Mouse (Mus musculus) gastrocnemius, adult 18-20 months (tissue): ENCODE measurements around the gene Mum1l1. TPM values are rescaled to one million over a fixed set of nuclear protein-coding genes. Genes with fewer than 3 reads are reported as not detected.
A peak's percentile ranks its signal among the peaks of the same experiment; 100 is the strongest.
"Not testable (repeated sequence)": the region's sequence is repeated elsewhere in the genome, so short reads cannot be mapped to it uniquely, and the experiment has no call there.

Experiments used
- DNase-seq: peaks from one replicate; pipeline ENCODE4 v3.0.0; 2021; ENCODE audit warnings: low spot score
- long read RNA-seq, 2 experiments: library from polyadenylated mRNA; stranded (forward); transcript quantifications; one replicate each; pipeline ENCODE4 v2.0.0; 2021
- total RNA-seq, 2 experiments: library from RNA; stranded (reverse); gene quantifications; 2 replicates each; pipeline ENCODE4 v1.2.3; 2021

The Mum1l1 gene
- total RNA-seq, result 1 to 10 TPM; 4.5 to 5.6 TPM
- long read RNA-seq, experiment 1, partial matches to known transcripts, result 12 of 14 reads
- long read RNA-seq, experiment 1, other reads (novel, unspliced or antisense), result 1 of 14 reads
- long read RNA-seq, experiment 2, partial matches to known transcripts, result 9 of 9 reads
- long read RNA-seq, experiment 2, other reads (novel, unspliced or antisense), result 0 of 9 reads

DNA sequence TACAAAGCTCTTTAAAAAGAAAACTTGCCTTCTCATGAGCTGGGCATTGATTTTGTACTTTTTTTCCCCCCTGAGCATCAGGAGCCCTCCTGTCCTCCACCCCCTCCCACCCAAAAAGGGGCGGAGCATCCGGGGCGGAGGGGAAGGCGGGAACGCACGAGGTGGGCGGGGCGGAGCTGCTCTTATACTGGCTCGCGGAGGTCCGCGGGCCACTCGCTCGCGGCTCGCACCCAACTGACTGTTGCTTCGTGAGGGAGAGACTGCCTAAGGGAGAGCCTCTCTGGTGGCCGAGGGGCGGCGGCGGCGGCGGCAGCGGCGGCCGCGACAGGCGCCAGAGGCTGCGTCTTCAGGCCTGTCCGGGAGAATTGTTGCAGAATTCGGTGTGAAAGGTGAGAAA is at the start of gene Mum1l1:
Mum1l1 (plus strand) TSS at position 214 of the 397 bp plus-strand sequence.
- DNase-seq, result peak; percentile 57

DNA sequence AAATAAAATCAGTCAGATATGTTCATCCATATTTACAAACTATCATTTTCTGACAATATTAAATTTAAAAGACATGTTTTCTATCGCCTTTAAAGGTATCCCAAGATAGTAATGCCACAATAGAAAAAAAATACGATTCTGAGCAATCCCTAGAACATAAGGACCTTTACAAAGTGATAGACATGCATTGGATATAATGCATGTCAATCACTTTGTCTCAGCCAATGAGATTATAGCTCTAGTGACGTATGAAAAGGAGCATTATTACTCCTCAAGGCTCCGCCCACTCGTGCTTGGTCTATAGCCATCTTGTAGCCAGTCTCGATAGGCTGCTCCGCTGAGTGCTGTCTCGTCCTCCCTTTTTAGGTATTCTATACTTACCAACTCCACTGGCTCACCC is 30.9 kb upstream of the Mum1l1 start, which contains the start of gene 4933428M09Rik:
4933428M09Rik (plus strand) TSS at position 301 of the 400 bp plus-strand sequence.
- DNase-seq, result no peak

- not testable (repeated sequence) for DNase-seq
These were observed 18.3 kb upstream of the Mum1l1 start for GRCm38 (mm10) chrX:139191506-139191905.

GRCm38 (mm10) chrX:139194572-139195279 is 15.1 kb upstream of the Mum1l1 start:
- no peak for DNase-seq

DNA sequence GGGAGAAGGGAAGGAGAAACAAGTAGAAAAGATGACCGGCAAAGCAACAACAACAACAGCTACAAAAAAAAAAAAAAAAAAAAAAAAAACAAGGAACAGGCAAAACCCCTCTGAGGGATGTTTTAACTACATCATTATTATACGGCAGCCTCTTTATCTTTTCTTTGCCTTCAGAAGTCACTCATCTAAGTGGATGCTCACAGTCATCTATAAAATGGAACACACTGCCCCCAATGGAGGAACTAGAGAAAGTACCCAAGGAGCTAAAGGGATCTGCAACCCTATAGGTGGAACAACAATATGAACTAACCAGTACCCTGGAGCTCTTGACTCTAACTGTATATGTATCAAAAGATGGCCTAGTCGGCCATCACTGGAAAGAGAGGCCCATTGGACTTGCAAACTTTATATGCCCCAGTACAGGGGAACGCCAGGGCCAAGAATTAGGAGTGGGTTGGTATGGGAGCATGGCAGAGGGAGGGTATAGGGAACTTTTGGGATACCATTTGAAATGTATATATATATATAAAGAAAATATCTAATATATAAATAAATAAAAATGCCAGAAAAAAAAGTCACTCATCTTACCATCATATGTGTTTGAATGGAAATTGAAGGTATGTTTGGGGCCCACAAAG is 532 bp upstream of the Mum1l1 start:
- DNase-seq, result not testable (repeated sequence)

GRCm38 (mm10) chrX:139214765-139215164 is 4.9 kb downstream of the Mum1l1 start:
- DNase-seq, result no peak

GRCm38 (mm10) chrX:139216409-139216808 is 6.6 kb downstream of the Mum1l1 start:
- DNase-seq, result no peak

- DNase-seq, result no peak
These were observed 7.2 kb downstream of the Mum1l1 start for GRCm38 (mm10) chrX:139216991-139217593.

DNA sequence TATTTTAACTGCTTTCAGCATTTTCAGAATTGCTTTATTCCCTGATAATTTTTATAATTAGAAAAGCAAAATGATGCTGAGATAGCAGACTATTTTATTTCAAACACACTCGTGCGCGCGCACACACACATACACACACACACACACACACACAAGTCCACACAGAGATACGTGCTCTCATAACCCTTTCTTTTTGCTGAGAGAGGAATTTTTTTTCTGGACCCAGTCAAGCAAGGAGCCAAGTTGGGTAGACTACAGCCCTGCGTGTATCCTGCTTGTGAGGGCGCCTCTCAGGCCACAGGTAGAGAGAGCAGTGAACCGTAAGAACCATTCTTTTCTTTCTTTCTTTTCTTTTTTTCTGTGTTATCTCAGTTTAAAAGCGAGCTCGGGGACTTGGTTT is 7.9 kb downstream of the Mum1l1 start:
- DNase-seq, result no peak

- peak; percentile 39 for DNase-seq
These were observed 9.2 kb downstream of the Mum1l1 start for GRCm38 (mm10) chrX:139219017-139219416.

DNA sequence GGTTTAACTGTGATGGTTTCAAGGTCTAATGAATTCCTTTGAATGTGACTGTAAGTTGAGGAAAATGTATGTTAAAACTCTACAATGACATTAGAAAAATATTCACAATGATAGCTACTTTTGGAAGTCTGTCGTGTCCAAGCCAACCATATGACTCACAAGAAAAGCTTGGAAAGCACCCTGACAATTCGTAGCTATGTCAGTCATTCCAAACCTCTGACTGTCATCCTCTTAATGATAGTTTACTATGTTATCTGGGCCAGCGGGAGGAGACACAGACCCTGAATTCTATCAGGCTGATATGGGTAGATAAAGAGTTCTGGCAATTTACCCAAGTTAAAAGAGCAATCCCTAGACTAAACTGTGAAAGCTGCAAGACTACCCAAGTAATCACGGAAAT is 11.0 kb downstream of the Mum1l1 start:
- DNase-seq, result no peak

- DNase-seq, result no peak
These were observed 12.1 kb downstream of the Mum1l1 start for GRCm38 (mm10) chrX:139221893-139222292.

- peak; percentile 55 for DNase-seq
These were observed 21.3 kb downstream of the Mum1l1 start for GRCm38 (mm10) chrX:139231143-139231542.

- peak; percentile 1 for DNase-seq
These were observed 37.5 kb downstream of the Mum1l1 start for GRCm38 (mm10) chrX:139247294-139247693.

GRCm38 (mm10) chrX:139257072-139257471 is 47.2 kb downstream of the Mum1l1 start:
- DNase-seq, result no peak

- DNase-seq, result no peak
These were observed 72.1 kb downstream of the Mum1l1 start for GRCm38 (mm10) chrX:139281966-139282365.

Other genes with a start within 250 kb of the Mum1l1 start
- not detected for gene Serpina7, start 124.8 kb upstream of the Mum1l1 start, total RNA-seq
- gene 4930513O06Rik, start 123.8 kb upstream of the Mum1l1 start, total RNA-seq, result not detected
- not detected for gene 4933428M09Rik, start 30.8 kb upstream of the Mum1l1 start, total RNA-seq
- gene Trap1a, start 123.6 kb downstream of the Mum1l1 start, total RNA-seq, result not detected